Mouse (Mus musculus): ENCODE data around the gene Ctdspl2.
A peak's percentile ranks its signal among the peaks of the same experiment; 100 is the strongest.
"Not testable (repeated sequence)": the region's sequence is repeated elsewhere in the genome, so short reads cannot be mapped to it uniquely, and the experiment has no call there.

The Ctdspl2 gene

GRCm38 (mm10) chr2:121955765-121956223 lies at the start of gene Ctdspl2, which contains the start of gene Mageb3:
TSS of gene Ctdspl2 (plus strand) at chr2:121956001.
TSS of gene Mageb3 (minus strand) at chr2:121956092.
- DNase-seq (ENCODE audit: low read depth, low spot score): peak; percentile 90

- no peak for DNase-seq (ENCODE audit: low read depth, low spot score)
Measured at GRCm38 (mm10) chr2:121909975-121910374, 45.8 kb upstream of the Ctdspl2 start.

- no peak for DNase-seq (ENCODE audit: low read depth, low spot score)
Measured at GRCm38 (mm10) chr2:121916047-121916970, 39.5 kb upstream of the Ctdspl2 start.

GRCm38 (mm10) chr2:121937624-121938023 lies 18.2 kb upstream of the Ctdspl2 start:
- DNase-seq (ENCODE audit: low read depth, low spot score): not testable (repeated sequence)

- DNase-seq (ENCODE audit: low read depth, low spot score): no peak
Measured at GRCm38 (mm10) chr2:121943364-121943763, 12.4 kb upstream of the Ctdspl2 start.

- DNase-seq (ENCODE audit: low read depth, low spot score): no peak
Measured at GRCm38 (mm10) chr2:121954971-121955656, 687 bp upstream of the Ctdspl2 start.

- DNase-seq (ENCODE audit: low read depth, low spot score): peak; percentile 89
Measured at GRCm38 (mm10) chr2:121956224-121957018, 620 bp downstream of the Ctdspl2 start.

GRCm38 (mm10) chr2:121957216-121957792 lies 1.5 kb downstream of the Ctdspl2 start:
- DNase-seq (ENCODE audit: low read depth, low spot score): no peak

GRCm38 (mm10) chr2:121995738-121996137 lies 39.9 kb downstream of the Ctdspl2 start:
- no peak for DNase-seq (ENCODE audit: low read depth, low spot score)

GRCm38 (mm10) chr2:122008832-122009231 lies 53.0 kb downstream of the Ctdspl2 start:
- DNase-seq (ENCODE audit: low read depth, low spot score): no peak

GRCm38 (mm10) chr2:122011441-122011840 lies 55.6 kb downstream of the Ctdspl2 start:
- DNase-seq (ENCODE audit: low read depth, low spot score): no peak

- DNase-seq (ENCODE audit: low read depth, low spot score): no peak
Measured at GRCm38 (mm10) chr2:122018705-122019104, 62.9 kb downstream of the Ctdspl2 start.

GRCm38 (mm10) chr2:122022284-122022683 lies 66.5 kb downstream of the Ctdspl2 start:
- DNase-seq (ENCODE audit: low read depth, low spot score): no peak

- DNase-seq (ENCODE audit: low read depth, low spot score): not testable (repeated sequence)
Measured at GRCm38 (mm10) chr2:122027091-122027490, 71.3 kb downstream of the Ctdspl2 start.

- peak; percentile 95 for DNase-seq (ENCODE audit: low read depth, low spot score)
Measured at GRCm38 (mm10) chr2:122027862-122028755, 72.3 kb downstream of the Ctdspl2 start, which contains the start of gene Eif3j1. TSS of gene Eif3j1 (plus strand) at chr2:122028546.

GRCm38 (mm10) chr2:122028756-122029700 lies 73.2 kb downstream of the Ctdspl2 start:
- peak; percentile 23 for DNase-seq (ENCODE audit: low read depth, low spot score)

GRCm38 (mm10) chr2:122031970-122032369 lies 76.2 kb downstream of the Ctdspl2 start:
- no peak for DNase-seq (ENCODE audit: low read depth, low spot score)

GRCm38 (mm10) chr2:122036064-122036463 lies 80.3 kb downstream of the Ctdspl2 start:
- DNase-seq (ENCODE audit: low read depth, low spot score): no peak

- DNase-seq (ENCODE audit: low read depth, low spot score): no peak
Measured at GRCm38 (mm10) chr2:122043926-122044325, 88.1 kb downstream of the Ctdspl2 start.
